Mouse (Mus musculus): ENCODE measurements around the gene Rtkn. TPM values are rescaled to one million over a fixed set of nuclear protein-coding genes. Genes with fewer than 3 reads are reported as not detected.

The Rtkn gene
- 76.7 and 79.5 TPM in 2 replicates for polyA plus RNA-seq (2015; fragmentation: Nextera tagmentation; extraction: Ambion mirVana)

DNA sequence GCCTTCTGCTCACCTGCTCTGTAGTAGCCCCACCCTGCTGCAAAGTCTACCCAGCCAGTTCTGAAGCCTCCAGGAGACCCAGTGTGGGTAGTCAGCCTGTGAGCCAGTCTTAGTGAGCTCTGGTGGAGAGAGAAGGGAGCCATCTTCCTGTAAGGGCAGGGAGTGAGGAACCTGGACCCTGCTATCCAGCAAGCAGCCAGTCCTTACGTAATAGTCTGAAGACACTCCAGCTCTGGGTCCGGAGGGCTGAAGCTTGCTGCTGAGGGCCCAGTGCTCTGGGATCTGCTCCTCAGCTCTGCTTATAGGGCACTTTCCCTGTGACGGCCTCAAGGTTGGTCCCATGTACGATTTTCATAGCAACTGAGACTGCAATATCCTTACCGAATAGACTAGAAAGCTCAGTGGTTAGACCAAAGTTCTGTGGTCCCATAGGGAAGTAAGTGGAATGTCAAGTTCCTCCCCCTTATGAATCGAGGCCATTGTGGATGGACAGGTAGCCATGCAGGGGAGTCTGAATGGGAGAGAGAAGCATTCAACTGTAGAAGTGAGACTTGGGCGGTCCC is at the start of gene Rtkn:
Gene Rtkn (plus strand): TSS at position 513 of the 563 bp plus-strand sequence.
- H3K27me3 ChIP-seq = no peaks in the 10 kb centered on the region
- WGBS = 57% methylated on average over 7 of the region's 7 CpGs
- no peak for ATAC-seq (ENCODE audit: insufficient number of reproducible peaks, low FRiP score, low TSS enrichment, low read depth)
- no peaks in the 10 kb centered on the region for H3K9me3 ChIP-seq
- peak within 1 kb of the TSS; percentile 54 for H3K4me3 ChIP-seq
- H3K9ac ChIP-seq = peak within 1 kb of the TSS; percentile 63
- H3K4me2 ChIP-seq = peak within 1 kb of the TSS; percentile 81
- peaks cover 40% of the 10 kb centered on the region for H3K4me1 ChIP-seq
- peaks cover 4% of the 10 kb centered on the region; the same call in 1 of the 2 replicates for H3K36me3 ChIP-seq
- H3K27ac ChIP-seq = peak within 1 kb of the TSS; percentile 100

DNA sequence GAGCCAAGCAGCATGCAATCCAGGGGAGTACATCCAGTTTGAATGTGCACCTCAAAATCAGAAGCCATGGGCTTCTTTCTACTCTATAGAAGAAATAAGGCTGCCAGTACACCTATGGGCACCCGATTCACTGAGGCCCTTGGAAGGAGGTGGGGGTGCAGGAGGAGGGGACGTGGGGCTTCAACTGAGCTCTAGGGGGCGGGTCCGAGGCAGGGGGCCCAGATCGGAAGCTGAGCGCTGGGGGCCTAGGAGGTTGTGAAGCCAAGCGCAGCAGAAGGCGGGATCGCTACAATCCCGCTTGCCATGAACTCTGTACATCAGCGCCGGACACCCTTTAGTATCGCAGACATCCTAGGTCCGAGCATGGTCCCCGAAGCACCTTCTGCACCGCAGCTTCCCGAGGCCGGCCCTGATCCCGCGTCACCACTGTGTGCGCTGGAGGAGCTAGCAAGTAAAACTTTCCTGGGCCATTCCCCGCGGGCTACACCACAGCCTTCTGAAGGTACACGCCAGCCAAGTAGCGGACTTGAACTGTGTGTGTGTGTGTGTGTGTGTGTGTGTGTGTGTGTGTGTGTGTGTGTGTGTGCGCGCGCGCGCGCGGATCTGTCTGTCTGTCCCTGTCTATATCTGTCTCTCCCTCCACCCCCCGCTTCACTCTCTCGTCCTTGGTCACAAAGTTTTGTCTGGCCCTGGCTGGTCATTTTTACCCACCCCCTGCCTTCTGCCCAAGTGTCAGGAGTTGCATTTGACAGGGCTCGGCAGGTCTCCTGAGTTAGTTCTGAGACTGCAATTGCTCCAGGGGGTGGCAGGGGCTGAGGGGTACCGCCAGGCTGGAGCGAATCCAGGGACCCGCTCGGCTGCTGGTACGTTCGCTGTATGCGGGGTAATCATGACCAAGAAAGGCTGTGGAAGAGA is 48.9 kb upstream of the Rtkn start, which contains the start of gene Lbx2:
Gene Lbx2 (plus strand): TSS at position 247 of the 915 bp plus-strand sequence.
- WGBS = 3% methylated on average over 40 of the region's 42 CpGs
- Histone ChIP-seq H3K4me2 (peak within 1 kb of the TSS; percentile 47), H3K27ac (no peak within 1 kb of the TSS), H3K9ac (no peak within 1 kb of the TSS), H3K4me1 (peaks cover 32% of the 10 kb centered on the region), H3K4me3 (peak within 1 kb of the TSS; percentile 24), H3K9me3 (no peaks in the 10 kb centered on the region), H3K36me3 (peaks cover 11% of the 10 kb centered on the region), H3K27me3 (peaks cover 82% of the 10 kb centered on the region)
- no peak for ATAC-seq (ENCODE audit: insufficient number of reproducible peaks, low FRiP score, low TSS enrichment, low read depth)

DNA sequence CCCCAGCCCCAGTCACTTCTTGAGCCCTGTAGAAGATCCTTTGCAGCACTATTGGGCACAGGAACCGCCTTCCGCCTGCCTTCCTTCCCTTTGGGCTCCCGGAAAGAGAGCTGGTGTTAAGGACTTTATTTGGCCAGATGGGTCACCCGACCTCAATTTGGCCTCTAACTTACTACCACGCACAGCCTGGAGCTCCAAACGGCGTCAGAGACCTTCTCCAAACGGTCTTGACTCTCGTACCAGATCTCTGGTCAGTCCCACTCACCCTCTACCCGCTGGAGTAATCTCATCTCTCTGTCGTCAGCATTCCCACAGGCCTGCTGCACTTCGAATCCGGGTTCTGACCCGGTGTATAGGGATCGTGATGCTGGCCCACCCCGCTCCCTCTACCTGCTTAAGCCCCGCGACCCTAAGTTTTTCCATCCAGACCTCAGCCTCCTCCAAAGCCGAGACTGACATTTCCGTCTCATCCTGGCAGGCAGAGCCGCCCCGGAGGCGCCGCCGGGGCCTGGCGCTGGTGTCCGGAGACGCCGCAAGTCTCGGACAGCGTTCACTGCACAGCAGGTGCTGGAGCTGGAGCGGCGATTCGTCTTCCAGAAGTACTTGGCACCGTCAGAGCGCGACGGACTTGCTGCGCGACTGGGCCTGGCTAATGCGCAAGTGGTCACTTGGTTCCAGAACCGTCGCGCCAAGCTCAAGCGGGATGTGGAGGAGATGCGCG is 47.9 kb upstream of the Rtkn start:
- Histone ChIP-seq H3K9ac (0 out of 2 replicates have a peak overlapping the region, but pooled peaks have one; percentile 11), H3K4me2 (peak overlapping the region; percentile 39), H3K4me3 (peak overlapping the region; percentile 24), H3K27me3 (peaks cover 81% of the 10 kb centered on the region), H3K27ac (no peak overlapping the region), H3K4me1 (peaks cover 32% of the 10 kb centered on the region), H3K36me3 (0 out of 2 replicates have a peak, but pooled peaks cover 2% of the 10 kb centered on the region), H3K9me3 (no peaks in the 10 kb centered on the region)
- no peak for ATAC-seq (ENCODE audit: insufficient number of reproducible peaks, low FRiP score, low TSS enrichment, low read depth)
- 3% methylated on average over 47 of the region's 47 CpGs for WGBS

DNA sequence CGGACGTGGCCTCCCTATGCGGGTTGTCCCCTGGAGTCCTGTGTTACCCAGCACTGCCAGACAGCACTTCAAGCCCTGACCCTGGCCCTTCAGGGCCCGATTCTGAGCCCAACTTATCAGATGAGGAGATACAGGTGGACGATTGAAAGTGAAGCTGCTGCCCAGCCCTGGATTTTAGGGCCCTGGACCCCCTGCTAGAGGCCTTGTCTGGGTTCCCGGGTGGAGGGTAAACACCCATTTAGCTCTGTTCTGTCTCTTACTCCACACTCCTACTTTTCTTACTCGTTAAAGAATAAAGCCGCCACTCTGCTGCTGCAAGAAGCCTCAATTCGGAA is 47.4 kb upstream of the Rtkn start:
- H3K4me3 ChIP-seq = peak overlapping the region; percentile 24; the same call in 1 of the 2 replicates
- peaks cover 81% of the 10 kb centered on the region for H3K27me3 ChIP-seq
- H3K27ac ChIP-seq = no peak overlapping the region
- H3K36me3 ChIP-seq = no peaks in the 10 kb centered on the region
- no peak for ATAC-seq (ENCODE audit: insufficient number of reproducible peaks, low FRiP score, low TSS enrichment, low read depth)
- no peaks in the 10 kb centered on the region for H3K9me3 ChIP-seq
- H3K4me1 ChIP-seq = peaks cover 32% of the 10 kb centered on the region
- 13% methylated on average over 9 of the region's 9 CpGs for whole genome bisulfite sequencing
- no peak overlapping the region for H3K9ac ChIP-seq
- H3K4me2 ChIP-seq = peak overlapping the region; percentile 39

DNA sequence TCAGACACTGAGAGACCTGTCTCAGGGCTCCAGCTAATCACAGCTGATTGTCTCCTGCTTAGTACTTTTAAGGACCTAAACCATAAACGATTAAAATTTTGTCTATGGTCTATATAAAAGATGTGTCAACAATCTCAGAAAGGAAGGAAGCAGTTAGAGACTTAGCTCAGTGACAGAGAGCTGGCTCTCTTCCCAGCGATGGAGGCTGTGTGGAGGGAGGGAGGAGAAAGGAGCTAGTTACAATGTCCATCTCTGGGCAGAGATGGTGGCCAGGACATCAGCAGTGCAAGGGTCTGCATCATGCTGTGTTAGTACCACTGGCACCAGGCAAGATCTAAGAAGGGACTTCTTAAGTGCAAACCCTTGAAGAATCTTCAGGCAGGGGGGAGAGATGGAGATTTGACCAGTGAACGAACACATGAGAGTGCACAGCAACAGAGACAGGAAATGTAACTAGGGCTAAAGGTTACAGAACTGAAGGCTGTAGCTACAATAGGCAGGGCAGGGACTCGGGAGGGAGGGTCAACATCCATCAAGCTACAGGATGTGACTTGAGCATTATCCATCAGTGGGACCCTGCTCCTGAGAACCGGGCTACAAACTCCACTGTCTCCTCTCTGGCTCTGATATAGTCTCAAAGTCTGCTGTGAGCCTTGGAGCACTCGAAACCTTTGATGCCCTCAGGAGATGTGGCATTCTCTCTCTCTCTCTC is 42.7 kb upstream of the Rtkn start:
- Histone ChIP-seq H3K4me3 (no peak overlapping the region), H3K27ac (no peak overlapping the region), H3K9ac (no peak overlapping the region), H3K27me3 (peaks cover 46% of the 10 kb centered on the region), H3K4me1 (peaks cover 6% of the 10 kb centered on the region), H3K4me2 (no peak overlapping the region), H3K9me3 (no peaks in the 10 kb centered on the region), H3K36me3 (no peaks in the 10 kb centered on the region)
- no peak for ATAC-seq (ENCODE audit: insufficient number of reproducible peaks, low FRiP score, low TSS enrichment, low read depth)
- 35% methylated on average over 6 of the region's 6 CpGs for WGBS

DNA sequence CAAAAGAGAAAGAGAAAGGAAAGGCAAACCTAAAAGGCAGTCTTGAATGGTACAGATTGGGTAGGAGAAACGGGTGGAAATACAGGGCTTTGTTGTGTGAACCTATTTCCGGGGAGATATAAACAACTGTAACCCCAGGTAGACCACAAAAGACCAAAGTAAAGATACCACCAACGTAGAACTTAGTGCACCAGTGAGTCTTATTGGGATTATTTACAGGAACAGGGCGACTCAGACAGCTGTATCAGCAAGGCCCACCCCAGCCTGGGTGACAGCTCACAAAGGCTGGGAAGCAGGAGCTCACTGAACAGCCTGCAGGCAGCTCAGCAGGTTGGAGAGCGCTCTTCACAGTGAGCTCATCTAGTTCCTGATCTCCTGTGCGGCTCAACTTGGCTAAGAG is 39.3 kb upstream of the Rtkn start:
- Histone ChIP-seq H3K36me3 (no peaks in the 10 kb centered on the region), H3K4me3 (no peak overlapping the region), H3K4me1 (no peaks in the 10 kb centered on the region), H3K9me3 (no peaks in the 10 kb centered on the region), H3K27me3 (peaks cover 14% of the 10 kb centered on the region), H3K9ac (no peak overlapping the region), H3K27ac (no peak overlapping the region), H3K4me2 (no peak overlapping the region)
- WGBS = 48% methylated on average over 6 of the region's 6 CpGs
- no peak for ATAC-seq (ENCODE audit: insufficient number of reproducible peaks, low FRiP score, low TSS enrichment, low read depth)

DNA sequence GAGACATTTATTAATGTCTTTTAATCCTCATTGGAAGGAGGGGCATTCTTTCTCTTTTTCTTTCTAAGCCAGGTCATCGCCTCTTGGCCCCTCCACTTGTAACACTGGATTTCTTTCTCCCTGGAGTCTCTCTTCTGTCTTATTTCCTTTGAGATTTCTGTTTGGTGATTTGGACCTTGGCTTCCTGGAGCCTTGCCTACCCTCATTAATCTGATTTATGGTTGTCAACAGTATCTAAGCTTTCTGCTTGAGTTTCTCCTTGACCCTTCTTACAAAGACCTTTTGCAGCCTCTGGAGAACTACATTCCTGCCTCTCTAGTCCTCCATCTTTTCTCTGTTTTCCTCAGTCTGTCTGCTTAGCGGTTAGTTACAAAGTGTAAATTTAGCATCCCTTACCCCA is 36.9 kb upstream of the Rtkn start:
- Histone ChIP-seq H3K9me3 (no peaks in the 10 kb centered on the region), H3K4me2 (no peak overlapping the region), H3K27ac (no peak overlapping the region), H3K27me3 (0 out of 2 replicates have a peak, but pooled peaks cover 7% of the 10 kb centered on the region), H3K9ac (no peak overlapping the region), H3K36me3 (no peaks in the 10 kb centered on the region), H3K4me1 (peaks cover 16% of the 10 kb centered on the region), H3K4me3 (no peak overlapping the region)
- ATAC-seq (ENCODE audit: insufficient number of reproducible peaks, low FRiP score, low TSS enrichment, low read depth) = no peak
- WGBS = 54% methylated on average over 2 of the region's 2 CpGs

DNA sequence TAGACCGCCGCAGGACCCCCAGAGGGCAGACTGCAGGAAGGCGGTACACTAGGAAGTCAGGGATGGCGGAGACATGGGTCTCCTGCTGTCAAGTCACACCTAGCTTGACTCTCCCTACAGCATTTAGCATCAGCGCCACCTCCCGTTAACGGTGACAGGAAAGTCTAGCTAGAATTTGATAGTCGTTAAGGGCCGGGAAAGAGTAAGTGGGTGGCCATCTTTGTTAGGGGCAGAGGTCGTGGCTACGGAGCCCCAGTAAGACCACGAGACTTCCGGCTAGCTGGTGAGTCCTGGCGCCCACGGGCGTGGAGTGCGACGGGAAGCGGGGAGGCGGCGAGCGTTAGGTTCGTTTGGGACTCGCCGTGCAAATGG is 34.0 kb upstream of the Rtkn start, which contains the start of the genes Ccdc142 and Gm42688:
Gene Ccdc142 (plus strand): TSS at position 286 of the 372 bp plus-strand sequence.
Gene Gm42688 (plus strand): TSS at position 302 of the 372 bp plus-strand sequence.
- Histone ChIP-seq H3K27me3 (0 out of 2 replicates have a peak, but pooled peaks cover 3% of the 10 kb centered on the region), H3K36me3 (no peaks in the 10 kb centered on the region), H3K27ac (peak within 1 kb of the TSS; percentile 86), H3K4me3 (peak within 1 kb of the TSS; percentile 67), H3K9me3 (no peaks in the 10 kb centered on the region), H3K4me1 (peaks cover 18% of the 10 kb centered on the region), H3K9ac (peak within 1 kb of the TSS; percentile 56), H3K4me2 (peak within 1 kb of the TSS; percentile 93)
- peak; percentile 85 for ATAC-seq (ENCODE audit: insufficient number of reproducible peaks, low FRiP score, low TSS enrichment, low read depth)
- under 1% methylated on average over 25 of the region's 25 CpGs for WGBS

DNA sequence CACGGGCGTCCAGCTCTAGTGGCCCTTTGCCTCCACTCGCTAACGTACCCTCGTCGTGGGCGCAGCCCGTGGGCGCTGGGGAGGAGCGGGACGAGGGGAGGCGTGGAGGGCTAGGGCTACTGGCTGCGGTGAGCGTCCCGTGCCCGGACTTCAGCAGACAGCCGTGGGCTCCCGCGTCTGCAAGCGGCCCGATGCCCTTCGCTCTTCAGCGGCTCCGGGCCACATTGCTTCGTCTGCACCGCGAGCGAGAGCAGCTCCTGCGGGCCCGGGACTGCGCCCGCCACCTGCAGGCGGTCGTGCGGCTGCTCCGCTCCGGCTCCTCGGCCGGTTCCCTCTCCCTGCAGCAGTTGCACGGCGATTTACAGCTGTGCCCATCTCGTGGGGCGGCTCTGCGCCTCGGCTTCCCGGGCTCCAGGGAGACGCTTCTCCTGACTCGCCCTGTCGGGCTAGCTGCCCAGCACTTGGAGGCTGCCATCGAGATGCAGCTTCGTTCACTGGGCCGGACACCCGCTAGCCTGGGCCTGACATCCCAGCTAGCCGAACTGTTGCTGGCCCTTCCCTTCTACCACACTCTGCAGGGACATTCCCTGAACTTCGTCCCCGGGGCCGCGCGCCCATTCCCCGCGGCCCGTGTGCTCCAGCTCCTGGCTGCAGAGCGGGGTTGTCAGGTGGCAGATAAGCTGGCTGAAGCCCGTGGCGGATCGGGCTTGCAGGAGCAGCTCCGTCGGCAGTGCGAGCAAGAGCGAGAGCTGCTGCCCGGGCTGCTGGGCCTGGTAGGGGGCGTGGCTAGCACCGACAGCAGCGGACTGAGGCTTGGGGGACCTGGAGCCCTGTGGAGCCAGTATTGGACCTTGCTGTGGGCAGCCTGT is 33.3 kb upstream of the Rtkn start:
- peak overlapping the region; percentile 93 for H3K4me2 ChIP-seq
- H3K4me1 ChIP-seq = peaks cover 18% of the 10 kb centered on the region
- under 1% methylated on average over 74 of the region's 74 CpGs for WGBS
- no peaks in the 10 kb centered on the region for H3K9me3 ChIP-seq
- ATAC-seq (ENCODE audit: insufficient number of reproducible peaks, low FRiP score, low TSS enrichment, low read depth) = peak; percentile 58
- peak overlapping the region; percentile 56 for H3K9ac ChIP-seq
- peak overlapping the region; percentile 86 for H3K27ac ChIP-seq
- 0 out of 2 replicates have a peak, but pooled peaks cover 4% of the 10 kb centered on the region for H3K36me3 ChIP-seq
- peak overlapping the region; percentile 67 for H3K4me3 ChIP-seq
- H3K27me3 ChIP-seq = no peaks in the 10 kb centered on the region

DNA sequence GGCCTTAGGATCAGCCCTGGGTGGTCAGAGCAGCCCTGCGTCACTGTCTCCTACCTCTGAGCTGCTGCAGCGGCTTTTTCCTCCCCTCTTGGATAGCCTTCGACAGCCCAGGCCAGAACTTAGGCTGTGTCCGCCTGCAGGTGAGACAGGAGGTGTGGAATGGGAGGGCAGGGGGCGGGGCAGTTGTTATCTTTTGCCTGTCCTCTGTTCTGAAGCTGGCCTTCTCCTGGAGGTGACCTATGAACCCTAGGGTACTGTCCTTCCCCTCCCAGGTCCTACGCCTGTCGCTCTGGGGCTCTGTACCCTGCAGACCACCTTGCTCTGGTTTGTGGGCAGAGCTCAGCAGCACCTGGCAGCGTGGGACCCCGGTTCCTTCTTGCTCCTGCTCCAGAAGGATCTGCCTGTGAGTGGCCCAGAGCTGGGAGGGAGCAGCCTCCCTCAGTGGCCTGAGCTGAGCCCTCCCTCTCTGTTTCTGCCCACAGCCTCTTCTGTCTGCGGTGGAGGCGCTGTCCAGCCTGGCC is 32.1 kb upstream of the Rtkn start:
- Histone ChIP-seq H3K4me2 (peak overlapping the region; percentile 93), H3K27ac (no peak overlapping the region), H3K9me3 (no peaks in the 10 kb centered on the region), H3K36me3 (peaks cover 5% of the 10 kb centered on the region; the same call in 1 of the 2 replicates), H3K9ac (no peak overlapping the region), H3K4me1 (peaks cover 27% of the 10 kb centered on the region), H3K4me3 (no peak overlapping the region), H3K27me3 (no peaks in the 10 kb centered on the region)
- WGBS = 52% methylated on average over 11 of the region's 11 CpGs
- ATAC-seq (ENCODE audit: insufficient number of reproducible peaks, low FRiP score, low TSS enrichment, low read depth) = 0 out of 2 replicates have a peak, but pooled peaks have one; percentile 4
